Mouse (Mus musculus) left cerebral cortex, adult 2 months (tissue): ENCODE data around the gene Trappc12. TPM values are rescaled to one million over a fixed set of nuclear protein-coding genes. Genes with fewer than 3 reads are reported as not detected.

Experiments used
- DNase-seq, 2 experiments: peaks; one replicate each; pipeline ENCODE4 v3.0.0; 2021 to 2022; ENCODE audit warnings: low spot score in 2 of 2, mixed read lengths in 1 of 2; ENCODE audit errors: extremely low spot score in 1 of 2
- H3K27ac ChIP-seq: fragments of 200-600 bp; 2 replicates; pipeline ENCODE4 v1.8.1; 2022
- H3K4me3 ChIP-seq: fragments of 200-600 bp; 2 replicates; pipeline ENCODE4 v1.8.1; 2022
- CTCF ChIP-seq: fragments of 200-600 bp; IDR thresholded peaks from 2 replicates; pipeline ENCODE4 v1.8.1; 2022; ENCODE audit warnings: antibody characterized with exemption, mild to moderate bottlenecking, moderate library complexity
- intact Hi-C: fragments of 180-260 bp; cut with DNase I; formaldehyde crosslinking; loops from one replicate; pipeline ENCODE4 v1.15.1; 2025
- microRNA-seq, 2 experiments: library from miRNA; unstranded; fragments of <30 nt; microRNA quantifications; one replicate each; pipeline ENCODE4 v1.2.0; 2021
- total RNA-seq, 2 experiments: library from RNA; stranded (reverse); gene quantifications; 2 replicates each; pipeline ENCODE4 v1.2.3; 2021

Trappc12 gene
- total RNA-seq, 2 experiments from 2014 or later: 61.4 to 63.0 TPM

- DNase-seq: no peak
- Histone ChIP-seq H3K4me3 (no peak overlapping the region), H3K27ac (no peak overlapping the region)
- intact Hi-C loops: no loop called here
- no peak for TF ChIP-seq CTCF
Observed at GRCm38 (mm10) chr12:28684674-28685073, 65.6 kb downstream of the Trappc12 start.

GRCm38 (mm10) chr12:28675925-28676209 is 74.4 kb downstream of the Trappc12 start:
- no peak for TF ChIP-seq CTCF
- H3K27ac ChIP-seq: peak overlapping the region; percentile 97
- intact Hi-C loops: no loop called here
- peak overlapping the region; percentile 57 for H3K4me3 ChIP-seq
- DNase-seq: no peak

- intact Hi-C loops: no loop called here
- Histone ChIP-seq H3K4me3 (peak within 1 kb of the TSS; percentile 57), H3K27ac (peak within 1 kb of the TSS; percentile 97)
- DNase-seq: peak; percentile 85 to 87
- no peak for TF ChIP-seq CTCF
Observed at GRCm38 (mm10) chr12:28675121-28675924, 74.9 kb downstream of the Trappc12 start, which contains the start of gene Adi1. TSS of gene Adi1 (plus strand) at chr12:28675231.

GRCm38 (mm10) chr12:28674038-28674720 is 76.1 kb downstream of the Trappc12 start:
- no peak; the same call in none of the 2 replicates for TF ChIP-seq CTCF
- Histone ChIP-seq H3K4me3 (peak overlapping the region; percentile 57), H3K27ac (peak overlapping the region; percentile 97)
- intact Hi-C loops: no loop called here
- DNase-seq: no peak

- DNase-seq: no peak
- intact Hi-C loops: no loop called here
- no peak for TF ChIP-seq CTCF
- Histone ChIP-seq H3K4me3 (no peak overlapping the region), H3K27ac (no peak overlapping the region)
Observed at GRCm38 (mm10) chr12:28667287-28667686, 83.0 kb downstream of the Trappc12 start.

- Histone ChIP-seq H3K4me3 (no peak overlapping the region), H3K27ac (no peak overlapping the region)
- no peak for DNase-seq
- TF ChIP-seq CTCF: no peak
- intact Hi-C loops: no loop called here
Observed at GRCm38 (mm10) chr12:28666734-28667133, 83.5 kb downstream of the Trappc12 start.

- no peak for DNase-seq
- no peak overlapping the region for H3K4me3 ChIP-seq
- no peak for TF ChIP-seq CTCF
- intact Hi-C loops: no loop called here
- no peak overlapping the region for H3K27ac ChIP-seq
Observed at GRCm38 (mm10) chr12:28662628-28663027, 87.6 kb downstream of the Trappc12 start.

- H3K27ac ChIP-seq: peak within 1 kb of the TSS; percentile 89
- DNase-seq: peak; percentile 90 to 93
- TF ChIP-seq CTCF: no peak
- intact Hi-C loops: loop anchor here (1.0 kb wide), 1 partner anchor 13 kb away; no protein-coding TSS in a partner anchor
- H3K4me3 ChIP-seq: peak within 1 kb of the TSS; percentile 70
Observed at GRCm38 (mm10) chr12:28649141-28650110, 100.8 kb downstream of the Trappc12 start, which contains the start of gene Rnaseh1. TSS of gene Rnaseh1 (plus strand) at chr12:28649602.

Small RNA genes within 50 kb of the gene (microRNA-seq; reads per million reads assigned to microRNA genes)
- gene Mir6937: 0.24 to 0.96 reads per million in 2 experiments

Other genes starting within 250 kb of the Trappc12 start
- 1 to 10 TPM in 1 of 2 experiments, under 1 TPM in 1; 0.97 to 1.1 TPM for gene Dcdc2c, start 198.1 kb downstream of the Trappc12 start, total RNA-seq
- gene Allc, start 167.9 kb downstream of the Trappc12 start, total RNA-seq: 1 to 10 TPM in 1 of 2 experiments, under 1 TPM in 1; 1.00 to 1.2 TPM
- gene Colec11, start 127.1 kb downstream of the Trappc12 start, total RNA-seq: under 1 TPM; 0.63 to 0.65 TPM
- gene Rps7, start 114.5 kb downstream of the Trappc12 start, total RNA-seq: 100 to 1,000 TPM; 246 to 270 TPM
- 10 to 100 TPM; 13.4 to 13.6 TPM for gene Rnaseh1, start 100.9 kb downstream of the Trappc12 start, total RNA-seq
- 10 to 100 TPM; 32.2 to 33.0 TPM for gene Adi1, start 75.2 kb downstream of the Trappc12 start, total RNA-seq
- gene Eipr1, start 1.3 kb upstream of the Trappc12 start, total RNA-seq: 10 to 100 TPM; 64.0 to 65.1 TPM